Mouse (Mus musculus): ENCODE measurements at regions not wholly inside any gene's neighbourhood (a gene's known extent, or its start where the extent isn't known, plus 50 kb on each side); places are given as distances from the start of the nearest gene placed in this dataset.

DNA sequence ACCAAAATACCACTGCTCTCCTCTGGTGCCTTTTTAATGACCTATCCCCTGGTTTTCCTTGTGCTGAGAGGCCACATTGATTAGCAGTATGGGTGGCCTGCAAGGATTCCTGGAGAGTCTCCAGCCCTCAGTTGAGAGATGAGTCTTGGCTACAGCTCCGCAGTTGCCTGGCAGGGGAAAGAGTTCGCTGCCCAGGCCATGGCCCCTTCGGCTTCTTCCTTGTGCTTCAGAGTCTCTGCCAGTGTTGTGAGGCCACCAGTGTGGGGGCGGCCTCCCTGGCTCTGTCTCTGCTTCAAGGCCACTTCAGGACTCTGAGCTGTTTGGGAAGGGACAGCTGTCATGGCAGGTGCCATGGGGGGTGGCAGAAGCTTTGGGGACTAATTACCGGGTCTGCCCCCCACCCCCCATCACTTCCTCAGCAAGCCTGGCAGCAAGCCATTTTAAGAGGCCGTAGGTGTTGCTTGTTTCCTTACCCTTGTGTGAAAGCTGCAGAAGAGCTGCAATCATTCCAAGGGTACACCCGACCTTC lies 85.8 kb upstream of the Gria1 start:
- DNase-seq: no peak

DNA sequence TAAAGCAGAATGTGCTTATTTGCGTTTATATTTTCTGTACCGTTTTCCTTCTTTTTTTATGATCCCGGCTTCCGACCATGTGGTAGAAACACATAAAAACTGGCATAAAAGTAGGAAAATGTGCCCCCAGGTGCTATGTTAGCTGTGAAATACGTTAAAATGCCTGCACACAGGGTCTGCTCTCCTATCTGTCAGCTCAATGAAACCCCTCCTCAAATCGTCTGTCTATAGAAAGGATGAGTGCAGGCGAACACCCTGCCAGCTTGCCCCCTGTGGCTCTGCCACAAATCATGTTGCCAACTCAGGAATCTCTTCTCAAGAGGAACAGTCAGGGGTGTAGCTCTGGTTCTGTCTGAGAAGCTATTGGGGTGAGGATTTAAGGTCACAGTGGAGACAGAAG lies 78.4 kb upstream of the Gria1 start:
- no peak for DNase-seq

- DNase-seq: no peak
These were observed 58.8 kb upstream of the Gria1 start for GRCm38 (mm10) chr11:56952357-56952756.

DNA sequence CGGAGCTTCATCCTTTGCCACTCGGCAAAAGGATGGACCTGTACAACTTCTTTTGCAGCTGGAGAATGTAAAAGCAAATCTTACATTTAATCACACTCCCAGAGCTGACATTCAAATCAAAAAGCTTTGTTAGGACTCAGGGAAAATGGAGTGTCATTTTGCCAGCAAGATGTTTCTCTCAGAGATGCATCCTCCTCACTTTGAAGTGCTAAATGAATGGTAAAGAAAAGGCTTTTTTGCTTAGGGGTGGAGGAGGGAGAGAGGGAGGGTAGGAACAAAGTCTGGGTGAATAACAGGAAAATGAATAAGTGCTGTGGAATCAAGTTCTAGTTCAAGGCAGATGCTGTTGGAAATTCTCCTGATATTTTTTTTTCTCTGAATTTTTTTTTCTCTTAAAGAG lies 53.4 kb upstream of the Gria1 start:
- no peak for DNase-seq

Data from gastrocnemius, postnatal 10 days (tissue).